Mouse (Mus musculus): ENCODE measurements around the gene Exoc6b.

DNA sequence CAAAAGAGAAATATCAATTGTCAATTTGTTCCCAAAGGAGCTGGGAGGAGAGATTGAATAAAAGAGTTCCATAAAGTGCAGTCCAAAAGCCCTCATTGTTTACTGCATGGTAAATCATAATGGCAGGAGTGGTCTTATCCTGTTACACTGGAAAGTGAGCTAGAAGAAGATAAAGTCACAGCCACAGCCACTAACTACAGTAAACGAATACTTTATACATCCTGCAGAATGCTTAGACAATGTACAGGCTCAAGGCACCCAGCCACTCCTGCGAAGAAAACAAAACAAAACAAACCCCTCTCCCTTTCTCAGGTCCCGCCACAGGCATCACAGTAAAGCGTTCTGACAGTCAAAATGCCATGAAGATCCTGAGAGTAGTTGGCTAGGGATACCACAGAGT lies 375.5 kb downstream of the Exoc6b start:
- TF ChIP-seq EP300 (IDR thresholded peaks at IDR 0.05; ENCODE audit: low read depth) (no peak), CTCF (IDR thresholded peaks at IDR 0.05; ENCODE audit: low read depth) (no peak)
